Mouse (Mus musculus) gastrocnemius, adult 8-10 months (tissue): ENCODE measurements around the gene Pcyt1a. TPM values are rescaled to one million over a fixed set of nuclear protein-coding genes. Genes with fewer than 3 reads are reported as not detected.

Source experiments
- DNase-seq, 2 experiments: peaks; one replicate each; pipeline ENCODE4 v3.0.0; 2022; ENCODE audit warnings: low spot score in 2 of 2
- total RNA-seq, 4 experiments: library from RNA; stranded (reverse); gene quantifications; 2 replicates each; pipeline ENCODE4 v1.2.4; 2022

Pcyt1a gene
- 100 to 1,000 TPM; 124 to 143 (median 130) TPM for total RNA-seq

DNA sequence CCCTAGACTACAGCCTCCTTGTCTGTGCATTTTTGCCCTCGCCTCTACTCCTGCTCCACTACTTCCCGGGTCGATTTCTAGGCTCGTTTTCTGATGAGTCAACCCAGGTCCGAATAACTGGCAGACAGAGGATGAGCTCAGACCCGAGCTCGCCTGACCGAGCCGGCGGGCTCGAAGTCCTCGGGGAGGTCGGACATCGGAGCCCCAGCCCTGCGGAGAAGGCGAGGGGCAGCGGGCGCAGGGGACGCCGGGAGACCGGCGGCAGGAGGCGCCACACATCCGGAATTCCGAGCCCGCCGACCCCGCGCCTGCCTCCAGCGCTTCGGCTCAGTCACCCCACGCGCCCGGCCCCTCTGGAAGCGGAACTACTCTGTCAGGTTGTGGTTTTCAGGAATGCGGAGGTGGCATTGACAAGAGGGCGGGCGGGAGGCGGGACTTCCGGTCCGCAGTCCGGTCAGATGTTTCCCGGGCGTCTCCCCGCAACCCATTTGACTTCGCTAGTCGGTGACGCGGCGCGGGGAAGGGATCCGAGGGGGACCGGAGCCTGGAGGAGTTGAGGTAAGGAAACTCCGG lies at the start of gene Pcyt1a:
Gene Pcyt1a, plus strand, starts transcription at position 448 of the 573 bp plus-strand sequence.
- DNase-seq, result peak; percentile 84 to 87

DNA sequence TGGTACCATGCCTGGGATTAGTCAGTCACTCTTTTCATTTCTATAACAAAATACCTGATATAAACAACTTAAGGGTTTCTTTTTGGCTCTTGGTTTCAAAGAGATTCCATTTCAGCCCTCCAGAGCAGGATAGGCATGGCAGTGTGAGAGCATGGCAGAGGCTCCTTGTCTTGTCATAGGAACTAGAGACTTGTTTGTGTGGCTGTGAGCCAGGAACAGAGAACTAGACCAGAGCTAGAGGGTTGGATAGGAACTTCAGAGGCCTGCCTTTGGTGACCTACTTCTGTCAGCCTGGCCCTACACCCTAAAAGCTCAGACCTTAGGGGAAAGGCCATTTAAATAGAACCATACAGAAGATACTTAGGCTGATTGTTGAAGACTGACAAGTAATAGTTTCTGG lies 47.8 kb upstream of the Pcyt1a start:
- peak in 1 of 2 experiments; percentile 6 for DNase-seq

DNA sequence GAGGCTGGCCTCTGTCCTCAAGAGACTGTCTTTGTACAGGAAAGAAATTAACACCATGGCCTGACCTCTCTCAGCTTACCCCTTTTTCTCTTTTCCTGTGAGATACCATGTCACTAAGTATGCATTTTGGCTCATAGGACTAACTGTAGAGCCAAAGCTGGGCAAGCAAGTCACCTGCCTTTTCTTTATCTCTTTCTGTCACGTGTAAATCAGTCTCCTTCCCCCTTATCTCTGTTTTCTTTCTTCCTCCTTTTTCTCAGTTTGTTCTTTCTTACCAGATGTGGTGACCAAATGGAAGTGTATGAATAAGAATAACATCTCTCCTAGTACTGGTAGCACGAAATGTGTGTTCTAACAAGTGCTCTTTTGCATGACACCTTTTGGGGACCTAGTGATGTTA lies 45.8 kb upstream of the Pcyt1a start:
- DNase-seq, result no peak

DNA sequence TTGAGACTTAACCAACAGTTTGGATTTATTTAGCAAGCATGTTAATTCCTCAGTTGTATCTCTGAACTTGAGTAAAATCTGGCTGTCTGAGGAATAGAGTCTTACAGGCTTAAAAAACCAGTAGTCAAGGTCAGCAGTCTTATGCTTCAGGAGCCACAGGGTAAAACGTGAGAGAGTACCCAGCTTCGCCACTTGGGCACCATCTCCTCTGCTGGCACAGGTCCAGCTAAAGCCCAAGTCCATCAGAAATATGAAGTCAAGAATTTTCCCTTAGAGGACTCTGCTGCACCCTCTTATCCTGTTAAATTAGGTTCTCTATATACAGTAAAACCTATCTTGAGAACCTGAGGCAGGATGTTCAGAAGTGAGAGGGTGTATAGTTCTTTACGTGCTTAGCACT lies 43.9 kb upstream of the Pcyt1a start:
- DNase-seq, result no peak

DNA sequence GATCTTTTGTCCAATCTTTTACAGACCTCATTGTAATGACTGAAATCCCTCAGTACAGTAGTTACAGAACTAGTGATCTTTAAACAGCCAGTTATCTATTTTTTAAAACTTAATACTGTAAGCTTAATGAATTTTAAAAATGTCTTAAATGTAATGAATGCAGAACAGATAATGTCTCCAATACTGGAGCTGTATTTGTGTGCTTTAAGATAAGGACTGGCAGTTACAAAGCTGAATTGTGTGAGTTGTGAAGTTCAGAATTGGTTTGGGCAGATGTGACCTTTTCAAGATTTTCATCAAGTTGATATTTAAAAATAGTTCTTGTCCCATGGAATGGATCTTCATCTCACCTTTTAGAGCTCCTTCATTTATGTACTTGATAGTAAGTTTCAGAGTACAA lies 41.7 kb upstream of the Pcyt1a start:
- no peak for DNase-seq

DNA sequence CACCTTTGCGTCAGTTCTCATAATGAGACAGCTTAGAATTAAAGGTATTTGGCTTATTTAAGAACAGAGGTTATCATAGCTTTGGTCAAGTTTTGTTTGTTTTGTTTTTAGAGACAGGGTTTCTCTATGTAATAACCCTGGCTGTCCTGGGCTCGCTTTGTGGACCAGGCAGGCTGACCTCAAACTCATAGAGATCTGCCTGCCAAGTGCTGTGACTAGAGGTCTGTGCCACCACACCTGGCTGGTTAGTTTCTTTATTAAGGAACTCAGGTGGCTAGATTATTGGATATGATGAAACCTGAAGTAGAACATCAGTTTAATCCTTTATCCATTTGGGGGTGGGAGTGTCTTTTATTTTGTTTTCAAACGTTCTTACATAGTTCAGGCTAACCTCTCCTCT lies 40.9 kb upstream of the Pcyt1a start:
- DNase-seq, result no peak

DNA sequence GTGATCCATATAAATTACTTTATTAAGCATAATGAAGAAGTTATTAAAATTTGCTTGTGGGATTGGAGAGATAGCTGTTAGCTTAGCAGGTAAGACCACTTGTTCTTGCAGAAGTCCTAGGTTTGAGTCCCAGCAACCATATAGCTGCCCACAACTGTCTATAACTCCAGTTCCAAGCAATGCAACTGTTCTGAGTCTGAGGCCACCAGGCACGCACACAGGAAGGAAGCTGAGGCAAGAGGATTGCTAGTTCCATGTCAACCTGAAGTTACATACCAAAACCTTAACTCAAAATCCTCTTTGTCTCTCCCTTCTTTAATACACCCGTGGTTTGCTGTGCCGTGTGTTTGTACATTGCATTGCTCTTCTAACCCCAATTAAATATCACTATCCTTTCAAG lies 39.8 kb upstream of the Pcyt1a start:
- no peak for DNase-seq

DNA sequence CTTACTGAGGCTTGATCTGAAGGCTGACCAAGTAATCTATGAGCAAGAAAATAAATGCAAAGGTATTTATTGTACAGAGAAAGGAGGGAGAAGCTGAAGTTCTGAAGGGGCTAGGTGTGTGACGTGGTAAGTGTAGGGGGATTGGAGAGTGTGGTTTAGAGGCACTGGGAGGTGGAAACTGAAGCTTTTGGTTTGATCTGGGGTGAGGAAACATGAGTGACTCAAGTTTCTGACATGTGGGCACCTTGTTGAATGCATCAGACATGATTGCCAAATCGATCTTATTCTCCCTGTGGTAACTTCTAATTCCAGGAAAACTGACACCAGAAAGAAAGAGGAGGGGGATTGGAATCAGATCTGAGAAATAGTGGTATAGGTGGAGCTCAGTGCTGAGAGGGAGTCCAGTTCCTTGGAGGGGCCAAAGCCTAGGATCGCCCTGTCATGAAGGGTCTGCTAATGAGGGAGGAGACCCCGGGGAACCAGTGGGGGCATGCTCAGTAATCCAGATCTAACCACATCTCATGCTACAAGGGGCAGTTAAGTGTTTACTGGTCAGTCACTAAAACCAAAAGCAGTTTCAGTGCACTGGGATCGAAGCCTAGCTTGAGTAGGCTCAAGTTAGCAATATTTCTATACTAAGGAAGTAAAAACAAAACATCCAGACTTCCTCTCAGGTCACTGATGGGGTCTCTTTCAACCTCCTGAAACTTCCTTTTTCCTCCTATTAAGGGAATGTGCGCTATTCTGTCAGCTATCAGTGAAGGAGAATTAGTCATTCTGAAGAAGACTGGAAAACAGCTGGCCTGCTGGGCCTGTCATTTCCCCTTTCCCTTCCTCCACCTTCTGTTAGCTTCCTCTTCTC lies 34.8 kb upstream of the Pcyt1a start:
- DNase-seq, result no peak

DNA sequence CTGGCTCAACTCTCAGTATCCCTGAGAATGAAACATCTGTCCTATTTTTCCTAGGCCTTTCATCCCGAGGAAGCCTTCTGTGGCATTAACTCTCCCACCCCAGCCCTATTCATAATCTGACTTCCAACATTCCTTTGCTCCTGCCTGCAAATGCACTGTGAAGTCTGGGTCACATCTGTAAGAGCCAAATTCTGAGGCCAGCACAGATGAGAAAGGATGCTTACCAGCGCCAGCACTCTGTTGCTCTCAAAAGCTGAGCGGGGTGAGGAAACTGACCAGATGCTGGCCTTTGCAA lies 34.2 kb upstream of the Pcyt1a start:
- no peak for DNase-seq

DNA sequence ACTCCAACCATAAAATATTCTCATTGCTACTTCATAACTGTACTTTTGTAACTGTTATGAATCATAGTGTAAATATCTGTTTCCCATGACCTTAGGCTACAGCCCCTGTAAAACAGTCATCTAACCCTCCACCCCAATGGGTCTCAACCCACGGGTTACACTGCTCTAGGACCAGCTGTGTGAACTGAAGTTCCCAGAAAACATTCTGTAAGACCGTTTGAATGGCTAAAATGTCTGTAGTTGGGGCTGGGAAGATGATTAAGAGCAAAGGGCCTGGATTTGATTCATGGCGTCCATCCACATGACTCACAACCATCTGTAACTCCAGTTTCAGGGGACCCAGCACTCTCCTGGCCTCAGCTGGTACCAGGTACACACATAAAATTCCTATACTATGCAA lies 32.5 kb upstream of the Pcyt1a start:
- no peak for DNase-seq

DNA sequence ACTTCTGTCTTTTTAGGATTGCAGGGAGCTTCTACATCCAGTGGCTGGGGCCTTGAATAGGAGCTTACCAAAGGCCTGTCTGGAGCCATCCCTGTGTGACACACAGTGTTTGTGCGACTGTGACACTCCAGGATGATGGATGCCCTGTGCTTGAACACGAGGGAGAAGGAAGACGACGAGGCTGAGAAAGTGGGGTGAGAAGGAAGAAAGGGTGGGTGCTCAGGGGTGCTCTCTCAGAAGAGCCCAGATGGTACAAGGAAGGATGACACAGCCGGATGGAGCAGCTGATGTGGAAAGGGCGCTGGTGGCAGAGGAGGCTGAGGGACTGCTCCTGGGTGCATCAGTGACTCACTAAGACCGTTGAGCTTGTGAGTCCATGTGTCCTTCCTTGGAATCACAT lies 30.5 kb upstream of the Pcyt1a start, which contains the start of gene Tm4sf19:
Gene Tm4sf19, plus strand, starts transcription at position 240 of the 400 bp plus-strand sequence.
- no peak for DNase-seq

DNA sequence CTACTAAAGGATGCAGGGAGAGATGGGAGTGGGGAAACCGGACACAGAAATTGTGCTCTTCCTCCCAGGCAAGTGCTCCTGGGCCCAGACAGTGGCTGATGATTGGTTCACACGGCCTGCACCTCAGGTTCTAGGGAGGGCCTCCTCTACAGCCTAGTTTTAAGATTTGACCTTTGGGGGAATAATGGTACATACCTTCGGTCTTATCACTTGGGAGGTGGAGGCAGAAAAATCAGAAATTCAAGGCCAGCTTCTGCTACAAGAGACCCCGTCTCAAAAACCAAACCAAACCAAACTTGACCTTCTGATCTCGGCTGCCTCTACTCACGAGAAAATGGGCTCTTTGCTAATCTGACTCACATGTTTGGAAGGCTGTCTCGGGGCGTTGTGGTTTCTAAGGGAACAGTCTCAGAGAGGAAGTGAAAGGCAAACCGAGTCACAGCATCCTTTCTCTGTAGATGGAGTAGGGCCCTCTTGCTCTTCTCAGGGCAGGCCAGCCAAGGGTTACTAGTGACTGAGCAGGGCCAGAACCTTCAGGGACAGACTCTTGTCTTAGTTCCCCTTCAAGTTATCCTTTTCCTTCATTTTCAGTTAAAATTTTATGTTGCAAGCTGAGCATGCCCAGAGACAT lies 29.3 kb upstream of the Pcyt1a start:
- DNase-seq, result no peak

DNA sequence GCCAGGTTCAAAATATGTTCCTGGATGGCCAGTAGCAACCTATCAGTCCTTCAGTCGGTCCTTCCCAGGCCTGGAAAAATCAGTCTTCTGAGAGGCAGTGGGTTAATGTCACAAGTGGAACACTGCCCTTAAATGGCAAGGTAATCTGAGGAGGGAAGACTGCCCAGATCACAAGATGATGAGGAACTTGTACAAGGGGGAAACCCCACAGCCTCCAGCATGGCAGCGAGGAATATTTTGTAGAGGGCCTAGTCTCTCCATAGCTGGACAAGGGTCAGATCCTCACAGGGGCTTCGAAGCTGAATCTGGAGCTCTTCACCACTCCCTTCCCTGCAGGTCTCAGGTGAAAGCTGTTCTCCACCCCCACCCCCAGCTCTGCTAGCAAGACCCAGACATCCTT lies 27.9 kb upstream of the Pcyt1a start:
- DNase-seq, result no peak

DNA sequence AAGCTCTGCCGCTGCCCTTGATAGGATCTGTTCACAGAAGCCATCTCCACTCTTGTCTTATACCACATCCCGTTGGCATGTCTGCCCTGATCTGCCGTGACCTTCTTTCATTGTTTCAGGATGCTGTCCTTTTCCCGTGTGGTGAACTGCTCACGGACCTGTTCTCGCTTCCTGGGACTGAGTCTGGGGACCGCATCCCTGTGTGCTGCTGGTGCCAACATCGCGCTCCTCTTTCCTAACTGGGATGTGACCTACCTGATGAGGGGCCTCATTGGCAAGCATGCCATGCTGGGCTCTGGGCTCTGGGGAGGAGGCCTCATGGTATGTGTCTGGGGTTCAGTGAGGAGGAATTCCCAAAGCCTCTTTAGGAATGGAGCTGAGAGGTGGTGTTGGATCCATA lies 25.0 kb upstream of the Pcyt1a start:
- no peak for DNase-seq

DNA sequence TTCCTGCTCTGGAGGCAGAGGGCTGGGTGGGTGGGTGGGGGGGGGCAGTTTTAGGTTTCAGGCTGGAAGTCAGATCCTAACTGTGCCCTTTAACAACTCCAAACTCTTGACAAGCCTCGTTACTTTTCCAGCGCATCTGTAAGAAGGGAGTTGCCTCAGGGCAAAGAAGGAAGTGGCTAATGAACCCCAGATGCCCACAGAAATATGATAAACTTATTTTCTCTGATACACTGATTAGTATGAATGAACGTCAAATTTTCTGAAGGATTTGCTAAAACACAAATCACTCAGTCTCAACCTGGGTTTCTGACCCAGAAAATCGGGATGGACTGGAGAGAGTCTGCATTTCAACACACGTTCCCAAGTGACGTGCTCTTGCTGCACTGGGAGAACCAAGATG lies 24.1 kb upstream of the Pcyt1a start:
- DNase-seq, result no peak

DNA sequence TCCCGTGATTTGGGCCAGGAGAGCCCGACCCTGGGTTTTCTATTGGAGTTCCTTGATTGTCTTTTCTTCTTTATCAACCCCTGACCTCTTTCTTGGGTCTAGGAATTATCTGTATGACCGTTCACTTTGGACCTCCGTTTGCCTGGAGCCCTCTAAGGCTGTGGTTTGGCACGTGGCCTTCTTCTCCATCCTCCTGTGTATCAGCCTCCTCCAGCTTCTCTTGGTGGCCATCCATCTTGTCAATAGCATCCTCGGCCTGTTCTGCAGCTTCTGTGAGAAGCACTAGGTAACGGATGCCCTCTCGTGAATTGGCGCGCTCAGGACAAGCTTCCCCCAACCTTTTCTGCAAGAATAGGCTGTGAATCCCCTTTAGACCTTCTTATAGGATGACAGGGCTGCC lies 23.0 kb upstream of the Pcyt1a start:
- DNase-seq, result no peak

DNA sequence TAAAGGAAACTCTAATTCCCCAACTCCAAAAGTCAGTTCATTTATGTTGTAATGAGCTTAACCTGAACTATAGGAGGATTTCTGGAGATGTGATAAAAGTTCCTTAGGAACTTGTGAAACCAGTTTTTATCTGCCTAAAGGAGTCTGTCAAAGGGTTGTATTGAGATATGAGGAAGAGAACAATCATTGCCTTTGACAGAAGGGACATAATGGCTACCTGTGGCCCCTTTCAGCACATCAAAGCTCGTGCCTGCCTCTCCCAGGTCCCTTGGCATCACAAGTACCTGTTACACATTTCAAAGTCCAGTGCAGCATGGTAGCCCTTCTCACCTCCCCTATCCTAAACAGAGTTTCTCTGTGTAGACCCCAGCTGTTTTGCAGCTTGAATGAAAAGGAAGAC lies 13.3 kb upstream of the Pcyt1a start:
- DNase-seq, result no peak

DNA sequence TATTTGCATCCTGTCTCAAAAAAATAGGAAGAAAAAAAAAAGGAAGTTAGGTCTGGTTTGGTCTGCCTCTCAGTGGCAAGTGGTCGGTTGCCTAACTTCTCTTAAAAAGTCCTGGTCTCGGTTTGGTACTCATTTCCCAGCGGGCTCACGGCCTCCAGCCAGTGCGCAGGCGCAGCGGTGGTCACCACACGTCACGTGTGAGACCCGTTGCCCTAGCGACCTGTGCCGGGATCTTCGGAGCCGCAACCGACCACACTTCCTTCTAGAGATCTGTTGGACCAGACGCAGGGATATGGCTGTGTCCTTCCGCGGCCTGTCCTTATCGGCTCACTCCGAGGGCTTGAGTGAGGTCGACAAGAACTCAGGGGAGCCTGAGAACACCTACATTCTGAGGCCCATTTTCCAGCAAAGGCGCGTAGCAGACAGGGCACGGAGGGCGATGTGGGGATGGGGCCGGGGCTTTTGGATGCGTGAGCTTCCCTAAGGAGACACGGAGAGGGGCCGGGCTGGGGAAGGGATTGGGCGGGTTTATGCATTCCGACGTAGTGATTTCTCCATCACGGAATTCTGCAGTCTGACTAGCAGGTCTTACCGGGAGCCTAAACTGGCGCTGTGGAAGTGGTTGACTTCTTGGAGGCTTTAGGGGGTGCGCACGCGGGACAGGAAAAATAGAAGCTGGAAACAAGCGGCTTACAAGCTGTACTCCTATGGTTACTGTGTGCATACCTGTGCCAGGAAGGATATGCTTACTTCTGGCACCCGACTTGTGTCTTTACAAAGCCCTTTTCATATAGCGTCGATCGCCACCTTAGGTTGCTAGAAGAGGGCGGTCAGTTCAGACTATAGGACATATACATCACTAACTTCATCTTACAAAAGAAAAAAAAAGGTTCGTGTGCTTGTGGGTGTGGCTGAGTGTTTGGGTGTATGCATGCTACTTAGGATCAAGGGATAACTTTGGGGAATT lies 10.9 kb upstream of the Pcyt1a start, which contains the start of gene Tctex1d2:
Gene Tctex1d2, plus strand, starts transcription at position 186 of the 967 bp plus-strand sequence.
- peak; percentile 87 to 94 for DNase-seq

DNA sequence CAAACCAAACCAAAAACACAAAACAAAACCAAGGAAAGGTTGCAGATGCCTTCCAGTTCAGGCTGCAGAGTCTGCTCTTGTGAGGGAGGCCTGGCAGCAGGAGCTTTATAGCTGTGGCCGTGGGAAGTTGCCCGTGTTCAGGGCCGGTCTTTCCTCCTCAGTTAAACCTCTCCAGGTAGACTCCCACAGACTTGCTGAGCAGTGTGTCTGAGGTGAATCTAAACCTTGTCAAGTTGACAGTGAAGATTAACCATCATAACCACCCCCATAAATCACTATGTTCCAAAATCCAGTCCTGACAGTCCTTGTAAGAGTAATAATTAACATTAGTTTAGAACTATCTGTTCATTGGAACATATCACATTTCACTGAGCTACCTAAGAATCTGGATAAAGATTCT lies 3.2 kb upstream of the Pcyt1a start:
- no peak for DNase-seq

DNA sequence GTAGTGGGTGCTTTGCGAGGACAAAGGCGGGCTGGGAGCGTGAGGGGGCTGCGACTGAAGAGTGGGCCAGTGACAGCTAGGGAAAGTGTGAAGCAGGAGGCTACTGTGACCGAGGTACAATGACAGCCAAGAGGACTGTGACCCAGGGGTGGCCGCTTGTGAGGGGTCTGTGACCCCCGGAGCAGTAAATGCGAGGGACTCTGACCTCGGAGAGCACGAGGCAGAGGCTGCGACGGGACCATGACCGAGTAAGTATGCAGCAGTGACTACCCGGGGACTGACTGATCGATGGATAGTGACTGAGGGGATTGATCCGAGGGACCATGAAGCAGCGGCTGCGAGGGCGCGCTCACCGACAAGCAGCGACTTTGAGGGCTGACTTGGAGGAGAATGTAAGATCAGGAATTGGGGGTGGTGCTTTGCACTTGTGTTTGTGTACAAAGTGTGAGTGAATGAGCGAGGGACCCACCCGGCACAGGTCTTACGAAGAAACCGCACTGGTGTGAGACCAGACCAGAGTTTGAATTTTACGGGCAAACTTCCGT lies 398 bp downstream of the Pcyt1a start:
- DNase-seq, result no peak

DNA sequence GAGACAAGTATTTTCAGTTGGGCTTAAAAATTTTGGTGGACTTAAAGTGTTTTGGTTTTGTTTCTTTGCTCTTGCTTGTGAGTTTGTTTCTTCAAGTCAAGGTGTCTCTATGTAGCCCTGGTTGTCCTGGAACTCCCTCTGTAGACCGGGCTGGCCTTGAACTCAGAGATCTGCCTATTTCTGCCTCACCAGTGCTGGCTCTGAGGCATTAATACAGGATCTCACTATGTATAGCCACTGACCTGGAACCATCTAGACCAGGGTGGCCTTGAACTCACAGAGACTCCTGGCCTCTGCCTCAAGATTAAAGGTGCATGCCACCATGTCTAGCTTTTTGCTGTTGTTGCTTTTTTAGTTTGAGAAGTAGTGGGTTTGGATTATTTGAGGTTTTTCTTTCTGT lies 1.2 kb downstream of the Pcyt1a start:
- DNase-seq, result no peak
